Mouse (Mus musculus) large intestine, adult 2 months (tissue): ENCODE data around the gene Hectd2. TPM values are rescaled to one million over a fixed set of nuclear protein-coding genes. Genes with fewer than 3 reads are reported as not detected.

Source experiments
- polyA plus RNA-seq: library from polyadenylated mRNA; depleted of rRNA; stranded (reverse); fragments of >200 nt; gene quantifications from 2 replicates; pipeline ENCODE4 v1.2.3, GENCODE M21; 2012; rRNA removed

Gene Hectd2
- polyA plus RNA-seq, 1 experiment, result 0.19 TPM

Other genes starting within 250 kb of the Hectd2 start
- 7.1 and 7.7 TPM in 2 replicates for gene Pcgf5, start 206.3 kb upstream of the Hectd2 start, polyA plus RNA-seq
- 2.5 and 2.6 TPM in 2 replicates for gene Ppp1r3c, start 182.0 kb downstream of the Hectd2 start, polyA plus RNA-seq